Mouse (Mus musculus) spleen, adult 2 months (tissue): ENCODE results near the gene Hdac9. TPM values are rescaled to one million over a fixed set of nuclear protein-coding genes. Genes with fewer than 3 reads are reported as not detected.
A peak's percentile ranks its signal among the peaks of the same experiment; 100 is the strongest.

Source experiments
- DNase-seq, 2 experiments: peaks; one replicate each; pipeline versions ENCODE4 v3.0.0 to v3.0.0-alpha.2; 2012 to 2021; ENCODE audit warnings: low spot score in 2 of 2, low read depth in 1 of 2
- H3K27ac ChIP-seq: fragments of 200-500 bp; 2 replicates; pipeline ENCODE4 v1.5.1; 2012; ENCODE audit warnings: low read length, inconsistent platforms; ENCODE audit not compliant: insufficient read depth
- H3K27me3 ChIP-seq: fragments of 200-500 bp; 2 replicates; pipeline ENCODE4 v1.6.1; 2012; ENCODE audit warnings: mild to moderate bottlenecking, moderate library complexity, low read length, inconsistent platforms; ENCODE audit not compliant: control insufficient read depth, insufficient read depth
- H3K36me3 ChIP-seq: fragments of 200-500 bp; 2 replicates; pipeline ENCODE4 v1.6.1; 2012; ENCODE audit warnings: mild to moderate bottlenecking, low read length, inconsistent platforms; ENCODE audit not compliant: control insufficient read depth, insufficient read depth
- H3K4me1 ChIP-seq: fragments of 200-500 bp; 2 replicates; pipeline ENCODE4 v1.6.1; 2011; ENCODE audit warnings: inconsistent platforms; ENCODE audit not compliant: control insufficient read depth, insufficient read depth, insufficient read length
- H3K4me3 ChIP-seq: fragments of 200-500 bp; 2 replicates; pipeline ENCODE4 v1.5.1; 2011; ENCODE audit warnings: mild to moderate bottlenecking, inconsistent platforms; ENCODE audit not compliant: insufficient read depth, insufficient read length; ENCODE audit errors: extremely low read depth
- CTCF ChIP-seq: fragments of 200-500 bp; IDR thresholded peaks from 2 replicates; pipeline ENCODE4 v1.5.1; 2011; ENCODE audit warnings: mild to moderate bottlenecking, inconsistent platforms; ENCODE audit not compliant: insufficient read depth, insufficient read length, insufficient replicate concordance; ENCODE audit errors: extremely low read depth
- POLR2A ChIP-seq: fragments of 200-500 bp; IDR thresholded peaks from 2 replicates; pipeline ENCODE4 v1.6.1; 2011; ENCODE audit warnings: low read depth, low read length, inconsistent platforms
- WGBS: fragments of 180-500 bp; shearing (Covaris S2); methylation state at CpG from one replicate; pipeline ENCODE4 v1.1.7; 2018; 5-methylcytosine and 5-hydroxymethylcytosine counted together
- polyA plus RNA-seq: library from polyadenylated mRNA; depleted of rRNA; stranded (reverse); fragments of >200 nt; gene quantifications from 2 replicates; pipeline ENCODE4 v1.2.3, GENCODE M21; 2012

Hdac9 gene
- polyA plus RNA-seq, 1 experiment: 8.9 TPM

GRCm38 (mm10) chr12:34487021-34487420 is 429.9 kb downstream of the Hdac9 start:
- WGBS: 82% methylated on average over 3 of the region's 3 CpGs
- DNase-seq: no peak
- no peak overlapping the region for H3K4me3 ChIP-seq
- H3K4me1 ChIP-seq: peaks cover 3% of the 10 kb centered on the region; the same call in 1 of the 2 replicates
- TF ChIP-seq POLR2A: no peak
- TF ChIP-seq CTCF: no peak
- no peaks in the 10 kb centered on the region for H3K36me3 ChIP-seq
- H3K27me3 ChIP-seq: no peaks in the 10 kb centered on the region
- H3K27ac ChIP-seq: no peak overlapping the region

DNA sequence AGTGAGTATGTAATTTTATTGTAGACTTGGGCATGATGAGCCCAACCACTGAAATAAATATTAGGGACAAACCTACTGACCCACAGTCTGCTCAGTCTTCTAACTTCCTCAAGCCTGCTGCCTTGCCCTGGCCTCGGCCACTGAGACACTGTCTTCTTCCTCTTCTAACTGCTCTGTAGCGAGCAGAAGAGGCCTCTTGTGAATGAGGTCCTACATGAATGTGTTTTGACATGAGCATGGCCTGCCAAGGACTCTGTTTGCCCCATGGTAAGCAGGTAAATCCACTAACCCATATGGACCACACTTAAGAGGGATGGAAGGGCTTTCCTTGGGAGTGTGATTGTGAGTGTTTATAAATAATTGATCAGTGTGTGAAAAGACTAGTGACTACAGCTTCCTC is 430.9 kb downstream of the Hdac9 start:
- no peaks in the 10 kb centered on the region for H3K36me3 ChIP-seq
- H3K4me3 ChIP-seq: no peak overlapping the region
- no peak for TF ChIP-seq CTCF
- H3K4me1 ChIP-seq: peaks cover 3% of the 10 kb centered on the region; the same call in 1 of the 2 replicates
- H3K27ac ChIP-seq: peak overlapping the region; percentile 37; the same call in 1 of the 2 replicates
- peak in 1 of 2 experiments; percentile 33 for DNase-seq
- H3K27me3 ChIP-seq: no peaks in the 10 kb centered on the region
- WGBS: 16% methylated on average over 2 of the region's 2 CpGs

DNA sequence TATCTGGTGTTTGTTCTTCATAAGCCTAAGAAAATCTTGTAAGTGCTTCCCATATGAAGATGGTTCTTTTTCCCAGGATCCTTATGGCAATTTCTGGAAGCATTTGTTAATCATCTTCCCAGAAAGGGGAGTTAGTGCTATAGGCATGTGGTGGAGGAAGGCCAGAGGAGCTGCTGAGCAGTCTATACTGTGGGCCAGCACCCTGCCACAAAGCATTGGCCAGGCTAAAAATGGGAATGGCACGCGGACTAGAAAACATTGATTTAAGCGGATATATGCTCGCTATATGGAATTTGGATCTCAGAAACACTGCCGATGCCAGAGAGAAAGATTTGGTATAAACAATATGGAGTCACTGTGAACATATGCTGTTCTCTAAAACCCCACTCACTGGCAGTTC is 435.2 kb downstream of the Hdac9 start:
- Histone ChIP-seq H3K36me3 (no peaks in the 10 kb centered on the region), H3K27ac (no peak overlapping the region), H3K4me1 (peaks cover 2% of the 10 kb centered on the region; the same call in 1 of the 2 replicates), H3K27me3 (no peaks in the 10 kb centered on the region), H3K4me3 (no peak overlapping the region)
- no peak for DNase-seq
- no peak for TF ChIP-seq CTCF
- no peak for TF ChIP-seq POLR2A
- WGBS: 97% methylated on average over 5 of the region's 5 CpGs

DNA sequence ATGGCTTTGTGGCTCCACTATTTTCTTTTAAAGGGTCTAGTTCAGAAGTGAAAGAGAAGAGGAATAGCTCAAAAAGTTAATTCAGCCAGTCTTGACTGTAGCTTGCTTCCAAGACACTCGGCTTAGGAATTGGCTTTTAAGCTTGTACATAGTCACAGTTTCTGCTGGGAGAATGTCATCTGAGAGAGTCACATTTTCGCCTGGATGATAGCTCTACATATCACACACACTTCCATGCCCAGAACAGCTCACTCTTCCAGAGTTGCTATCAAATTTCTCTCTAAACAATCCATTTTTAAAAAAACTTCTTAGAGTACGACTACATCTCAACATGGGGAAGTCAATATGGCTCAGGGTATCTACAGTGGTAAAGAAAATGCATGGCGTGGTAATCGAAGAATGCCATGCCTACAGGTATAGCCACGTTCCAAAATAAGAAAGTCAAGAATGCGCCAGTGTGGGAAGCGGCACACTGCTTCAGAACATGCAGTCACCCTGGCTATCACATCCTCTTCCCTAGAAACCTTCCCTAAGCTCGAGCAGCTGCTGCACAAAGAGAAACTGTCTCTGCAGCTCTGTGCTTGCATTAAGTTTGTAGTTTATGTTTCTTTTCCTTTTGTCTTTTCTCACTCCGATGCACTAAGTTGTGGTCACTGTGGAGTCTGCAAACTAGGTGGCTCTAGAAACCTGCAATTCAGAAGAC is 443.8 kb downstream of the Hdac9 start:
- H3K4me3 ChIP-seq: no peak overlapping the region
- no peak for DNase-seq
- TF ChIP-seq CTCF: no peak
- no peak for TF ChIP-seq POLR2A
- H3K36me3 ChIP-seq: peaks cover 3% of the 10 kb centered on the region; the same call in 1 of the 2 replicates
- H3K27me3 ChIP-seq: no peaks in the 10 kb centered on the region
- H3K4me1 ChIP-seq: no peaks in the 10 kb centered on the region
- WGBS: 87% methylated on average over 10 of the region's 10 CpGs
- no peak overlapping the region for H3K27ac ChIP-seq

GRCm38 (mm10) chr12:34472542-34472941 is 444.4 kb downstream of the Hdac9 start:
- Histone ChIP-seq H3K36me3 (peaks cover 3% of the 10 kb centered on the region; the same call in 1 of the 2 replicates), H3K4me3 (no peak overlapping the region), H3K27me3 (no peaks in the 10 kb centered on the region), H3K4me1 (no peaks in the 10 kb centered on the region), H3K27ac (no peak overlapping the region)
- DNase-seq: no peak
- no peak for TF ChIP-seq POLR2A
- TF ChIP-seq CTCF: no peak
- 71% methylated on average over 4 of the region's 4 CpGs for WGBS

GRCm38 (mm10) chr12:34461728-34462127 is 455.2 kb downstream of the Hdac9 start:
- H3K27ac ChIP-seq: no peak overlapping the region
- DNase-seq: no peak
- no peaks in the 10 kb centered on the region for H3K4me1 ChIP-seq
- no peaks in the 10 kb centered on the region for H3K27me3 ChIP-seq
- H3K36me3 ChIP-seq: no peaks in the 10 kb centered on the region
- WGBS: 86% methylated on average over 1 of the region's 1 CpGs
- no peak for TF ChIP-seq CTCF
- no peak for TF ChIP-seq POLR2A
- H3K4me3 ChIP-seq: no peak overlapping the region

GRCm38 (mm10) chr12:34452643-34453042 is 464.3 kb downstream of the Hdac9 start:
- no peaks in the 10 kb centered on the region for H3K27me3 ChIP-seq
- WGBS: 93% methylated on average over 5 of the region's 5 CpGs
- DNase-seq: no peak
- no peak overlapping the region for H3K27ac ChIP-seq
- no peaks in the 10 kb centered on the region for H3K36me3 ChIP-seq
- no peaks in the 10 kb centered on the region for H3K4me1 ChIP-seq
- no peak overlapping the region for H3K4me3 ChIP-seq
- TF ChIP-seq POLR2A: no peak
- TF ChIP-seq CTCF: no peak
